Mouse (Mus musculus) layer of hippocampus, postnatal 36 days (tissue): ENCODE measurements at regions not wholly inside any gene's neighbourhood (a gene's known extent, or its start where the extent isn't known, plus 50 kb on each side); places are given as distances from the start of the nearest gene placed in this dataset.
"Not testable (repeated sequence)": the region's sequence is repeated elsewhere in the genome, so short reads cannot be mapped to it uniquely, and the experiment has no call there.

Experiments used
- DNase-seq, 2 experiments: peaks; one replicate each; pipeline ENCODE4 v3.0.0; 2022

GRCm38 (mm10) chr5:42884251-42884650 is 348.7 kb upstream of the Cpeb2 start:
- no peak for DNase-seq

GRCm38 (mm10) chr5:42891890-42892289 is 341.1 kb upstream of the Cpeb2 start:
- no peak for DNase-seq

GRCm38 (mm10) chr5:42906136-42906535 is 326.8 kb upstream of the Cpeb2 start:
- DNase-seq: no peak

GRCm38 (mm10) chr5:42919328-42919727 is 313.6 kb upstream of the Cpeb2 start:
- DNase-seq: no peak

GRCm38 (mm10) chr5:42932106-42932505 is 300.9 kb upstream of the Cpeb2 start:
- DNase-seq: no peak

GRCm38 (mm10) chr5:42959296-42959862 is 273.6 kb upstream of the Cpeb2 start:
- DNase-seq: no peak

GRCm38 (mm10) chr5:42966952-42967351 is 266.0 kb upstream of the Cpeb2 start:
- not testable (repeated sequence) for DNase-seq

- DNase-seq: no peak
Measured at GRCm38 (mm10) chr5:42969209-42969608, 263.8 kb upstream of the Cpeb2 start.

GRCm38 (mm10) chr5:42969621-42970020 is 263.3 kb upstream of the Cpeb2 start:
- DNase-seq: no peak

- no peak for DNase-seq
Measured at GRCm38 (mm10) chr5:42977108-42977507, 255.9 kb upstream of the Cpeb2 start.

GRCm38 (mm10) chr5:42980946-42981650 is 251.9 kb upstream of the Cpeb2 start:
- DNase-seq: no peak

- DNase-seq: no peak
Measured at GRCm38 (mm10) chr5:42986203-42986602, 246.8 kb upstream of the Cpeb2 start.

- DNase-seq: no peak
Measured at GRCm38 (mm10) chr5:42987710-42988466, 245.1 kb upstream of the Cpeb2 start.

- DNase-seq: no peak
Measured at GRCm38 (mm10) chr5:42989287-42989686, 243.7 kb upstream of the Cpeb2 start.

- no peak for DNase-seq
Measured at GRCm38 (mm10) chr5:43024006-43024593, 208.9 kb upstream of the Cpeb2 start.

GRCm38 (mm10) chr5:43031285-43031684 is 201.7 kb upstream of the Cpeb2 start:
- no peak for DNase-seq

GRCm38 (mm10) chr5:43031916-43032315 is 201.1 kb upstream of the Cpeb2 start:
- no peak for DNase-seq

- DNase-seq: no peak
Measured at GRCm38 (mm10) chr5:43034421-43034820, 198.5 kb upstream of the Cpeb2 start.

- no peak for DNase-seq
Measured at GRCm38 (mm10) chr5:43037592-43037991, 195.4 kb upstream of the Cpeb2 start.

GRCm38 (mm10) chr5:43039525-43039924 is 193.4 kb upstream of the Cpeb2 start:
- DNase-seq: no peak

GRCm38 (mm10) chr5:43042585-43042984 is 190.4 kb upstream of the Cpeb2 start:
- no peak for DNase-seq

GRCm38 (mm10) chr5:43045860-43046259 is 187.1 kb upstream of the Cpeb2 start:
- DNase-seq: no peak

- no peak for DNase-seq
Measured at GRCm38 (mm10) chr5:43047316-43047715, 185.7 kb upstream of the Cpeb2 start.
